Mouse (Mus musculus) forebrain, embryonic 12.5 days (tissue): ENCODE results near the gene 2510002D24Rik. TPM values are rescaled to one million over a fixed set of nuclear protein-coding genes. Genes with fewer than 3 reads are reported as not detected.

Experiments used
- ATAC-seq: fragments of 200-750 bp; cut with Nextera tagmentation; 2 replicates; pipeline ENCODE4 v1.8.0; 2017; ENCODE audit warnings: moderate TSS enrichment; ENCODE audit not compliant: low FRiP score
- H3K27ac ChIP-seq: fragments of 300-500 bp; sonication (generic); 2 replicates; pipeline ENCODE4 v1.5.1; 2016; ENCODE audit warnings: mild to moderate bottlenecking
- H3K27me3 ChIP-seq: fragments of 300-500 bp; sonication (generic); 2 replicates; pipeline ENCODE4 v1.6.1; 2016; ENCODE audit warnings: mild to moderate bottlenecking
- H3K36me3 ChIP-seq: fragments of 300-500 bp; sonication (generic); replicated peaks from 2 replicates; pipeline ENCODE4 v1.6.1; 2016; ENCODE audit warnings: mild to moderate bottlenecking
- H3K4me1 ChIP-seq: fragments of 300-500 bp; sonication (generic); 2 replicates; pipeline ENCODE4 v1.6.1; 2016
- H3K4me2 ChIP-seq: fragments of 300-500 bp; sonication (generic); 2 replicates; pipeline ENCODE4 v1.6.1; 2016; ENCODE audit warnings: mild to moderate bottlenecking, moderate library complexity
- H3K4me3 ChIP-seq: fragments of 300-500 bp; sonication (generic); replicated peaks from 2 replicates; pipeline ENCODE4 v1.5.1; 2016; ENCODE audit warnings: mild to moderate bottlenecking
- H3K9ac ChIP-seq: fragments of 300-500 bp; sonication (generic); 2 replicates; pipeline ENCODE4 v1.6.1; 2016; ENCODE audit warnings: mild to moderate bottlenecking
- H3K9me3 ChIP-seq: fragments of 300-500 bp; sonication (generic); 2 replicates; pipeline ENCODE4 v1.6.1; 2016
- WGBS: fragments of 180-500 bp; shearing (Covaris S2); methylation state at CpG from one replicate; pipeline ENCODE4 v1.1.7; 2016; 5-methylcytosine and 5-hydroxymethylcytosine counted together
- polyA plus RNA-seq: library from polyadenylated mRNA; unstranded; fragments of >200 nt; fragmentation: Nextera tagmentation; extraction: Ambion mirVana; gene quantifications from 2 replicates; pipeline ENCODE4 v1.2.1, GENCODE M21; 2016

The 2510002D24Rik gene
- 19.5 and 28.7 TPM in 2 replicates for polyA plus RNA-seq

- H3K4me1 ChIP-seq, result peaks cover 6% of the 10 kb centered on the region
- no peak within 1 kb of the TSS for H3K27ac ChIP-seq
- no peaks in the 10 kb centered on the region for H3K27me3 ChIP-seq
- whole genome bisulfite sequencing, result under 1% methylated on average over 45 of the region's 46 CpGs
- peak within 1 kb of the TSS; percentile 85 for H3K4me3 ChIP-seq
- H3K9ac ChIP-seq, result peak within 1 kb of the TSS; percentile 79
- no peaks in the 10 kb centered on the region for H3K9me3 ChIP-seq
- H3K4me2 ChIP-seq, result peak within 1 kb of the TSS; percentile 61
- ATAC-seq, result peak; percentile 98
- peaks cover 35% of the 10 kb centered on the region for H3K36me3 ChIP-seq
Observed at GRCm38 (mm10) chr16:18836468-18837208, at the start of gene 2510002D24Rik, which contains the start of gene Gm28539. TSS of gene 2510002D24Rik (plus strand) at chr16:18836578. TSS of gene Gm28539 (plus strand) at chr16:18836584.

GRCm38 (mm10) chr16:18786652-18787051 is 49.7 kb upstream of the 2510002D24Rik start:
- 95% methylated on average over 10 of the region's 10 CpGs for WGBS
- peaks cover 84% of the 10 kb centered on the region for H3K36me3 ChIP-seq
- no peak for ATAC-seq

GRCm38 (mm10) chr16:18788627-18789406 is 47.6 kb upstream of the 2510002D24Rik start:
- Histone ChIP-seq H3K9me3 (no peaks in the 10 kb centered on the region), H3K4me2 (no peak overlapping the region), H3K36me3 (peaks cover 85% of the 10 kb centered on the region), H3K4me1 (no peaks in the 10 kb centered on the region), H3K27me3 (no peaks in the 10 kb centered on the region), H3K4me3 (no peak overlapping the region), H3K27ac (no peak overlapping the region), H3K9ac (no peak overlapping the region)
- ATAC-seq, result no peak
- WGBS, result 93% methylated on average over 10 of the region's 10 CpGs

More at GRCm38 (mm10) chr16:18786652-18787051, 49.7 kb upstream of the 2510002D24Rik start:
- Histone ChIP-seq H3K4me3 (no peak overlapping the region), H3K4me2 (no peak overlapping the region), H3K27ac (no peak overlapping the region), H3K9me3 (no peaks in the 10 kb centered on the region), H3K4me1 (no peaks in the 10 kb centered on the region), H3K27me3 (no peaks in the 10 kb centered on the region), H3K9ac (no peak overlapping the region)

GRCm38 (mm10) chr16:18795223-18795899 is 41.0 kb upstream of the 2510002D24Rik start:
- H3K9me3 ChIP-seq, result no peaks in the 10 kb centered on the region
- WGBS, result 93% methylated on average over 11 of the region's 11 CpGs
- no peak overlapping the region for H3K9ac ChIP-seq
- no peak overlapping the region for H3K4me3 ChIP-seq
- no peaks in the 10 kb centered on the region for H3K27me3 ChIP-seq
- no peaks in the 10 kb centered on the region for H3K4me1 ChIP-seq
- ATAC-seq, result no peak
- no peak overlapping the region for H3K27ac ChIP-seq
- peaks cover 88% of the 10 kb centered on the region for H3K36me3 ChIP-seq
- H3K4me2 ChIP-seq, result no peak overlapping the region

GRCm38 (mm10) chr16:18796645-18797044 is 39.7 kb upstream of the 2510002D24Rik start:
- Histone ChIP-seq H3K9ac (no peak overlapping the region), H3K4me1 (no peaks in the 10 kb centered on the region), H3K27me3 (no peaks in the 10 kb centered on the region), H3K4me2 (no peak overlapping the region), H3K9me3 (no peaks in the 10 kb centered on the region), H3K4me3 (no peak overlapping the region), H3K27ac (no peak overlapping the region), H3K36me3 (peaks cover 88% of the 10 kb centered on the region)
- WGBS, result 89% methylated on average over 7 of the region's 7 CpGs
- ATAC-seq, result no peak

- H3K36me3 ChIP-seq, result peaks cover 77% of the 10 kb centered on the region
Observed at GRCm38 (mm10) chr16:18798151-18798550, 38.2 kb upstream of the 2510002D24Rik start.

GRCm38 (mm10) chr16:18798841-18799240 is 37.5 kb upstream of the 2510002D24Rik start:
- no peak overlapping the region for H3K4me3 ChIP-seq
- 75% methylated on average over 2 of the region's 2 CpGs for WGBS

More at GRCm38 (mm10) chr16:18798151-18798550, 38.2 kb upstream of the 2510002D24Rik start:
- Histone ChIP-seq H3K9me3 (no peaks in the 10 kb centered on the region), H3K27me3 (no peaks in the 10 kb centered on the region), H3K9ac (no peak overlapping the region), H3K27ac (no peak overlapping the region), H3K4me1 (no peaks in the 10 kb centered on the region), H3K4me3 (no peak overlapping the region), H3K4me2 (no peak overlapping the region)
- WGBS, result 94% methylated on average over 5 of the region's 5 CpGs
- no peak for ATAC-seq

GRCm38 (mm10) chr16:18805746-18806145 is 30.6 kb upstream of the 2510002D24Rik start:
- peaks cover 6% of the 10 kb centered on the region; the same call in 1 of the 2 replicates for H3K4me1 ChIP-seq
- no peak overlapping the region for H3K4me3 ChIP-seq
- no peaks in the 10 kb centered on the region for H3K9me3 ChIP-seq
- no peak overlapping the region for H3K27ac ChIP-seq
- H3K27me3 ChIP-seq, result no peaks in the 10 kb centered on the region
- no peak for ATAC-seq
- WGBS, result 95% methylated on average over 2 of the region's 2 CpGs
- H3K36me3 ChIP-seq, result peaks cover 57% of the 10 kb centered on the region
- H3K4me2 ChIP-seq, result no peak overlapping the region
- no peak overlapping the region for H3K9ac ChIP-seq

More at GRCm38 (mm10) chr16:18798841-18799240, 37.5 kb upstream of the 2510002D24Rik start:
- H3K9me3 ChIP-seq, result no peaks in the 10 kb centered on the region
- H3K27me3 ChIP-seq, result no peaks in the 10 kb centered on the region
- H3K9ac ChIP-seq, result no peak overlapping the region
- peaks cover 73% of the 10 kb centered on the region for H3K36me3 ChIP-seq
- H3K4me2 ChIP-seq, result no peak overlapping the region
- ATAC-seq, result 0 out of 2 replicates have a peak, but pooled peaks have one; percentile 39
- no peak overlapping the region for H3K27ac ChIP-seq
- H3K4me1 ChIP-seq, result no peaks in the 10 kb centered on the region

GRCm38 (mm10) chr16:18809001-18809400 is 27.4 kb upstream of the 2510002D24Rik start:
- H3K4me1 ChIP-seq, result peaks cover 21% of the 10 kb centered on the region
- WGBS, result 92% methylated on average over 5 of the region's 5 CpGs
- no peak overlapping the region for H3K27ac ChIP-seq
- H3K9me3 ChIP-seq, result no peaks in the 10 kb centered on the region
- no peak for ATAC-seq
- H3K27me3 ChIP-seq, result no peaks in the 10 kb centered on the region
- no peak overlapping the region for H3K4me2 ChIP-seq
- no peak overlapping the region for H3K4me3 ChIP-seq
- no peak overlapping the region for H3K9ac ChIP-seq
- H3K36me3 ChIP-seq, result peaks cover 44% of the 10 kb centered on the region

- Histone ChIP-seq H3K4me3 (peak overlapping the region; percentile 82), H3K9ac (peak overlapping the region; percentile 59), H3K27ac (no peak overlapping the region), H3K36me3 (peaks cover 46% of the 10 kb centered on the region), H3K27me3 (no peaks in the 10 kb centered on the region), H3K9me3 (no peaks in the 10 kb centered on the region), H3K4me2 (peak overlapping the region; percentile 74), H3K4me1 (peaks cover 21% of the 10 kb centered on the region)
- peak; percentile 8 for ATAC-seq
- 5% methylated on average over 5 of the region's 5 CpGs for WGBS
Observed at GRCm38 (mm10) chr16:18811032-18811431, 25.3 kb upstream of the 2510002D24Rik start.

- Histone ChIP-seq H3K4me2 (peak within 1 kb of the TSS; percentile 74), H3K9me3 (no peaks in the 10 kb centered on the region), H3K27ac (peak within 1 kb of the TSS; percentile 72), H3K36me3 (peaks cover 46% of the 10 kb centered on the region), H3K9ac (peak within 1 kb of the TSS; percentile 80), H3K4me3 (peak within 1 kb of the TSS; percentile 82), H3K4me1 (peaks cover 21% of the 10 kb centered on the region), H3K27me3 (no peaks in the 10 kb centered on the region)
- peak; percentile 98 for ATAC-seq
- WGBS, result under 1% methylated on average over 42 of the region's 42 CpGs
Observed at GRCm38 (mm10) chr16:18811468-18812384, 24.7 kb upstream of the 2510002D24Rik start, which contains the start of the genes Ufd1 and Cdc45. TSS of gene Ufd1 (plus strand) at chr16:18811779. TSS of gene Cdc45 (minus strand) at chr16:18811987.
